21 mouse cellular contexts compared by ENCODE assay signal in genomic region chr4:9748110-9748509, GRCm38 (mm10).
A peak's percentile ranks its signal among the peaks of the same experiment; 100 is the strongest.
DNase-seq lines count a peak whose midpoint lies in the region; ATAC-seq lines count a peak whose summit lies in the region.
"Had no signal": no experiment of that assay in that cellular context is flagged by ENCODE, and none has a peak within 500 bp of the region (broad histone marks: within the 10 kb centered on the region; RNA-seq: fewer than 3 reads in every experiment).

No protein-coding gene starts in this region.

- no peak for ATAC-seq in liver, embryonic 12.5 days
- ATAC-seq in liver, embryonic 11.5 days (replicated peaks; ENCODE audit: low FRiP score) = no peak
- peak; percentile 43; the same call in 1 of the 2 replicates for ATAC-seq in megakaryocyte, adult 5-6 weeks (ENCODE audit: poor library complexity, severe bottlenecking)
- no peak for ATAC-seq in neural tube, embryonic 15.5 days (ENCODE audit: low FRiP score)
- ATAC-seq: forebrain, embryonic 15.5 days; hindbrain, embryonic 16.5 days; inflammation-experienced regulatory T-cells, adult 6 months had no signal

- H3K27me3 ChIP-seq in liver, embryonic 12.5 days (replicated peaks) = no peaks in the 10 kb centered on the region
- H3K27me3 ChIP-seq in liver, embryonic 11.5 days (replicated peaks; ENCODE audit: control insufficient read depth, insufficient read depth, low read length) = no peaks in the 10 kb centered on the region
- no peaks in the 10 kb centered on the region for H3K27me3 ChIP-seq in neural tube, embryonic 15.5 days (replicated peaks)
- H3K27me3 ChIP-seq: embryonic facial prominence, embryonic 12.5 days; forebrain, embryonic 15.5 days; hindbrain, embryonic 12.5 days had no signal

- no peak overlapping the region for H3K27ac ChIP-seq in liver, embryonic 12.5 days
- no peak overlapping the region for H3K27ac ChIP-seq in liver, embryonic 11.5 days (ENCODE audit: low read depth, low read length)
- H3K27ac ChIP-seq in neural tube, embryonic 15.5 days (replicated peaks) = no peak overlapping the region
- H3K27ac ChIP-seq: embryonic facial prominence, embryonic 12.5 days; forebrain, embryonic 15.5 days; heart, embryonic 10.5 days; hindbrain, embryonic 12.5 days had no signal

- 0 out of 2 replicates have a peak overlapping the region, but pooled peaks have one; percentile 18 for H3K4me2 ChIP-seq in liver, embryonic 12.5 days
- no peak overlapping the region for H3K4me2 ChIP-seq in liver, embryonic 11.5 days
- no peak overlapping the region for H3K4me2 ChIP-seq in neural tube, embryonic 15.5 days
- H3K4me2 ChIP-seq: embryonic facial prominence, embryonic 12.5 days; forebrain, embryonic 15.5 days; hindbrain, embryonic 12.5 days had no signal

- no peak overlapping the region for H3K4me3 ChIP-seq in liver, embryonic 12.5 days
- H3K4me3 ChIP-seq in liver, embryonic 11.5 days (ENCODE audit: low read depth, low read length) = no peak overlapping the region
- H3K4me3 ChIP-seq in neural tube, embryonic 15.5 days (replicated peaks) = no peak overlapping the region
- H3K4me3 ChIP-seq: embryonic facial prominence, embryonic 12.5 days; forebrain, embryonic 15.5 days; heart, embryonic 10.5 days; hindbrain, embryonic 12.5 days had no signal

- no peaks in the 10 kb centered on the region for H3K9me3 ChIP-seq in liver, embryonic 12.5 days (replicated peaks)
- H3K9me3 ChIP-seq in liver, embryonic 11.5 days (ENCODE audit: control insufficient read depth, low read length) = no peaks in the 10 kb centered on the region
- no peaks in the 10 kb centered on the region for H3K9me3 ChIP-seq in neural tube, embryonic 15.5 days (replicated peaks)
- H3K9me3 ChIP-seq: embryonic facial prominence, embryonic 12.5 days; forebrain, embryonic 15.5 days; heart, embryonic 10.5 days; hindbrain, embryonic 12.5 days had no signal

- 31% methylated on average over 2 of the region's 2 CpGs for WGBS in liver, embryonic 12.5 days (ENCODE audit: insufficient replicate concordance)
- 42% methylated on average over 2 of the region's 2 CpGs for WGBS in liver, embryonic 11.5 days
- WGBS in neural tube, embryonic 15.5 days = 79% methylated on average over 2 of the region's 2 CpGs

- DNase-seq in adrenal gland, adult 2 months = peak; percentile 26
- DNase-seq in adrenal gland, postnatal 14 days = no peak
- no peak for DNase-seq in liver, embryonic 11.5 days (ENCODE audit: low spot score)
- peak; percentile 17 for DNase-seq in c-Kit-positive CD71-positive TER-119-positive erythroid progenitor cells, embryonic 14.5 days (ENCODE audit: low spot score)
- no peak for DNase-seq in layer of hippocampus, postnatal 10 days (ENCODE audit: low spot score in 2 of 2)
- DNase-seq: cerebellum, adult 11 months; cerebellum, adult 8-10 months; cerebellum, postnatal 14 days; gastrocnemius, postnatal 10 days; heart, adult 18-20 months; heart, postnatal 10 days; heart, postnatal 4 days had no signal

- H3K4me1 ChIP-seq in liver, embryonic 12.5 days = peaks cover 36% of the 10 kb centered on the region
- H3K4me1 ChIP-seq in liver, embryonic 11.5 days (replicated peaks; ENCODE audit: control insufficient read depth, insufficient read depth, low read length) = 0 out of 2 replicates have a peak, but pooled peaks cover 3% of the 10 kb centered on the region
- H3K4me1 ChIP-seq in neural tube, embryonic 15.5 days = no peaks in the 10 kb centered on the region
- H3K4me1 ChIP-seq: embryonic facial prominence, embryonic 12.5 days; forebrain, embryonic 15.5 days; heart, embryonic 10.5 days; hindbrain, embryonic 12.5 days had no signal

- H3K36me3 ChIP-seq in liver, embryonic 12.5 days = no peaks in the 10 kb centered on the region
- no peaks in the 10 kb centered on the region for H3K36me3 ChIP-seq in liver, embryonic 11.5 days (ENCODE audit: control insufficient read depth, insufficient read depth, low read length)
- no peaks in the 10 kb centered on the region for H3K36me3 ChIP-seq in neural tube, embryonic 15.5 days
- H3K36me3 ChIP-seq: embryonic facial prominence, embryonic 12.5 days; forebrain, embryonic 15.5 days; heart, embryonic 10.5 days; hindbrain, embryonic 12.5 days had no signal

- H3K9ac ChIP-seq in liver, embryonic 12.5 days = no peak overlapping the region
- H3K9ac ChIP-seq in liver, embryonic 11.5 days (ENCODE audit: low read depth, low read length) = no peak overlapping the region
- H3K9ac ChIP-seq in neural tube, embryonic 15.5 days (replicated peaks) = no peak overlapping the region
- H3K9ac ChIP-seq: embryonic facial prominence, embryonic 12.5 days; forebrain, embryonic 15.5 days; hindbrain, embryonic 12.5 days had no signal

Comparison
In these comparisons a context has a peak if more than half of its experiments do, and no peak if none do; other contexts are left out.
1. DNase-seq: peak in adrenal gland, adult 2 months (single experiment) and c-Kit-positive CD71-positive TER-119-positive erythroid progenitor cells, embryonic 14.5 days (single experiment); none in adrenal gland, postnatal 14 days (single experiment), liver, embryonic 11.5 days (single experiment) and layer of hippocampus, postnatal 10 days (0 of 2).